Mouse (Mus musculus): ENCODE measurements around the gene Epgn. TPM values are rescaled to one million over a fixed set of nuclear protein-coding genes. Genes with fewer than 3 reads are reported as not detected.
A peak's percentile ranks its signal among the peaks of the same experiment; 100 is the strongest.

The Epgn gene
- total RNA-seq (2021) = under 1 TPM in 1 of 2 experiments, not detected in 1; 0.22 TPM
- long read RNA-seq, experiment 1 = 0 reads
- long read RNA-seq, experiment 2 = 0 reads

GRCm38 (mm10) chr5:91027164-91027563, at the start of gene Epgn:
TSS of gene Epgn (plus strand) at chr5:91027464.
- DNase-seq (ENCODE audit: low spot score in 2 of 2) = no peak

DNA sequence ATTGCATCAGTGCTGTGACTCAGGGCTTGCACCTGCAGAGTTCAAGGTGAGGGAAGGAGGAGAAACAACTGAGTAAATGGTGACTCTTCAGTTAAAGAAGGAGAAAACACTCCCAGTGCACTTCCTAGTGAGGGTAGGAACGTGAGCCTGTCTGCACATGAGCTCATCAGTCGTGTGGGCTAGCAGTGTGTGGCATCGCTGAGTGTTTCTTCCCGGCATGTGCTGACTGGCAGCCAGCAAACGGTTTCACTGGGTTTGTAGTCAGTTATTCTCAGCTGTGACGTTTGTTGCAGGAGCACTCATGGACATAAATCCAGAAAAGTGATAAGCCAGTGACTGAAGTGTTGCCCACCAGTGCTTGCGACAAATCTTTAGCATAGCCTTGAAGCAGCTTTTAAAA, 47.0 kb upstream of the Epgn start:
- no peak for DNase-seq (ENCODE audit: low spot score in 2 of 2)

GRCm38 (mm10) chr5:90987605-90988004, 39.7 kb upstream of the Epgn start:
- no peak for DNase-seq (ENCODE audit: low spot score in 2 of 2)

DNA sequence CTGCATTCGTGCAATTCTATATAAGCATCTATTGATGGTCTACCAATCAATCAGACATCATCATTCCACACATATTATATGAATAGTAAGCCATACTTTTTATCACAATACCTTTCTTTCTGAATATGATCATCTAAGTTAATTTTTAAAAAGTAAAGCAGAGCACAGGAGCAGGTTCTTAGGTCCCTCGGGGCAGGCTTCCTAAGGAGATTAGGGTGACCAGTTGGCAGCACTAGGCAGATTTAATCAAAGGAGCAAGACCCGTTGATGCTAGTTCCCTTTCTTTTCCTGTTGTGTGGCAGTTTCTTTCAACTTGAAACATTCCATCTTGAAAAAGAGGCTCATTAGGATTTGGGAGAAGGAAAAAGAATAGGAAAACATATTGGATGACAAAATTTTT, 39.1 kb upstream of the Epgn start:
- DNase-seq (ENCODE audit: low spot score in 2 of 2) = no peak

DNA sequence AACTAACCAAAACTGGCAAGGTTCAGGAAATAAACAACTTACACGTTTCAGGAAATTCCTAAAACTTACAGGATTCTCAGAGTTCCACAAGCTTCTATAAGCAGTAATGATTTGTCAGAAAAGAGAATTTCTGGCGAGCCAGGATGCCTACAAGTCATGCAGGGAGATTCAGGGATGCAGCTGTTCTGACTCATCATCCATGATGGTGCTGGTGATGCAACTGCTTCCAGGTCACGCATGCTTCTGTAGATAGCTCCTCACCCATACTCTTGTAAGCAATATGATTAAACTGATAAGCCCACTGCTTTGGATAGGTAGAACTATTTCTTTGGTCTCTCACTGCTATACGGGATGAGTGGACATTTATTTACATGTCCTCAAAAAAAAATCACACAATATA, 38.7 kb upstream of the Epgn start:
- no peak for DNase-seq (ENCODE audit: low spot score in 2 of 2)

DNA sequence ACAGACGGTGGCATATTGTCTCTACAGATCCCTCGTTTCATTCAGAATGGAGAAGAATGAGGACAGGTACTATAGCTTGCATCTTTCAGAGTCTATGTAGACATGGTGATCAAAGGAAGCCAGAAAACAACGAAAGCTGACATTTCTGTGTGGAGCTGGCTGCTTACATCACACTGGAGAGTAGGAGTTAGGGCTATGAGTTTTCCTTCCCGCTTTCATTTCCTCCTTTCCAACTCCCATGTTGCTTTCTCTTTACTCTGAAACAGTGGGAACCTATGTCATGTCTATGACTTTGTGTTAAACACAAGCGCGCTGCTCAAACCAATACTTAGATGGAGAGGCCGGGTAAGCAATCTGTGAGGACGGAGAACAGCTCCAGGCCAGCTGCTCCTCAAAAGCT, 27.3 kb upstream of the Epgn start:
- no peak for DNase-seq (ENCODE audit: low spot score in 2 of 2)

DNA sequence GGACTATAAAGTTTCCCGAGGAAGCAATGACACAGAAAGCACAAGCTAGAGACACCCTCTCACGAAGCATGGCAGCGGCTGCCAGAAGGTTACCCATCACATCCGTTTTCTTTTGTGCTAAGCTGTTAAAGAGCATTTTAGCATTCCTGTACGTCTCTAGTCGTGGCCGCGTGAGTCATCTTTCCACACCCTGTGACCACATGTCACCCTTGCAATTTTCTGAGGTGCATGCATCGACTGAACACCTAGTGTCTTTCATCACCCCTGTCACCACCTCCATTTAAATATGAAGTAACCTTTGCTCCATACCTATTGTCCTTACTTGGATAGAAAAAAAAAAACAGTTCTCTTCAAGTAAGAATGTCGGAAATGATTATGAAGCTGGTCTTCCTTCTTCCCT, 12.0 kb upstream of the Epgn start:
- DNase-seq (ENCODE audit: low spot score in 2 of 2) = no peak

- no peak for DNase-seq (ENCODE audit: low spot score in 2 of 2)
Measured at GRCm38 (mm10) chr5:91023114-91023513, 4.2 kb upstream of the Epgn start.

- no peak for DNase-seq (ENCODE audit: low spot score in 2 of 2)
Measured at GRCm38 (mm10) chr5:91027840-91028239, 576 bp downstream of the Epgn start.

GRCm38 (mm10) chr5:91030629-91031028, 3.4 kb downstream of the Epgn start:
- no peak for DNase-seq (ENCODE audit: low spot score in 2 of 2)

GRCm38 (mm10) chr5:91035341-91035740, 8.1 kb downstream of the Epgn start:
- no peak for DNase-seq (ENCODE audit: low spot score in 2 of 2)

DNA sequence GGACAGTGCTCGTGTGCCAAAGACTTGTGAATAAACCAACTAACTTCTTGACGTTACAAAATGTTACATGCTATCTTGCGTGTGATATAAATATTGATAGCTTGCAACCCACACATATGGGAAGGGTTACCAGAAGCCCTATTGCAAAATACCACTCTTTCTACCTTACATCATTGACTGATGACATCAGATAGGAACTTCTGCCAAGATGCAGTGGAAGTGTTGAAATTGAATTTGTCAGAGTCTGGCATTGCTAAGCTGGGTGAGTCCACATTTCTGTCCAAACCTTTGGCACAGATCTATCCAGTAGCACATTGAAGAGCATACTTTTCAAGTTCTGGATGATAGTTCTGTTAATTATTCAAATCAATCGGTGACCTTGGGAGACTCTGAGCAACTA, 9.4 kb downstream of the Epgn start:
- peak in 1 of 2 experiments; percentile 12 for DNase-seq (ENCODE audit: low spot score in 2 of 2)

DNA sequence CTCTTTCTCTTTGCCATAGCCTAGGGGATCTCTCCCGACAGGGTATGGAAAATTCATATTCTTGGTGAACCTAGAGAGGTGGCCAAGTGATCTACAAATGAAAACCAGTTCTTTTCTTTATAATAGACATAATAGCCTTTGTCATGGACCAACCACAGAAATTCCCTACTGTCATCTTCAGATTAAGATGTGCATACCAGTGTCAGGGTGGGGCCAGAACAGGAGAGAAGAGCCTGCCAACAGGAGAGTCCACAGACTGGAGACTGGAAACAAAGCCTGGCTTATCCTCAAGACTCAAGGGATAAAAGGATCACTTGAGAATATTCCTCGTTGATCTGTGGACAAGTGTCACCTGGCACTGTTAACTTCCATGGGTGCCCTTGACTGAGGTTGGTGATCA, 10.5 kb downstream of the Epgn start:
- DNase-seq (ENCODE audit: low spot score in 2 of 2) = no peak

- peak in 1 of 2 experiments; percentile 6 for DNase-seq (ENCODE audit: low spot score in 2 of 2)
Measured at GRCm38 (mm10) chr5:91038547-91038946, 11.3 kb downstream of the Epgn start.

GRCm38 (mm10) chr5:91038963-91039362, 11.7 kb downstream of the Epgn start:
- DNase-seq (ENCODE audit: low spot score in 2 of 2) = no peak

- no peak for DNase-seq (ENCODE audit: low spot score in 2 of 2)
Measured at GRCm38 (mm10) chr5:91047987-91048386, 20.7 kb downstream of the Epgn start.

DNA sequence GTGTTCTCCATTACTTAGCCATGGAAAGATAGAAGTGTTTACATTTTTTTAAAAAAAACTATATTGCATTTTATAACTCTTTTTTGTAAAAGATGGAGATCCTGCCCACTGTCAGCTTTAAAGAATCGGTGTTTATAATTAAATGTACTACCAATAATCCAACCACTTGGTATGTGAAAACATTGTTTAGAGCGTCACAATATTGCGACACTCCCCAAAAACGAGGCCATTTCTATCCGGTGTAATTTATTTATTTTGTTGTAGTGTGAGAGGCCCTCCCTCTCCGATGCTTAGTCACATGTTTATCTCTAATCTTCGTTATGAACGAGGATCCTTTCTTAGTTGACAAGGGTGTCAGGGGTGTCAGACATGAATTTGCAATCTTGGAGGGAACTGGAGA, 21.1 kb downstream of the Epgn start:
- DNase-seq (ENCODE audit: low spot score in 2 of 2) = no peak

DNA sequence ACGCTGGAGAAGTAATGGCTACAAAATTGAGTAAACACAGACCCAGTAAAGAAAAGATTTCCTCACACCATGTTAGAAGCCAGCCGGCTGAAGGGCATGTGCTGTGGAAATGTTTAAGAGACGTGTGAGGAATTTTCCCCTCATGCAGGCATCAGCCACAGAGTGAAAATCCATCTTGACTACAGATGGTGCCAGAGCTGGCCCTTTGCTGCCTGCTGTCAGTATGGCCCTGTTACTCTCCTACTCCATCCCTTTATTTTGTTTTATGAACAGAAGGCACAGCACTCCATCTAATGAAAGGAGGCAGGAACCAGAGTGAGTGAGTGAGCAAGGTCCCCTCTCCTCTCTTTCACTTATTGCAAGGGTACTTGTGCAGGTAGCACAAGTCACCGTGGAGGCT, 45.1 kb downstream of the Epgn start:
- DNase-seq (ENCODE audit: low spot score in 2 of 2) = no peak

DNA sequence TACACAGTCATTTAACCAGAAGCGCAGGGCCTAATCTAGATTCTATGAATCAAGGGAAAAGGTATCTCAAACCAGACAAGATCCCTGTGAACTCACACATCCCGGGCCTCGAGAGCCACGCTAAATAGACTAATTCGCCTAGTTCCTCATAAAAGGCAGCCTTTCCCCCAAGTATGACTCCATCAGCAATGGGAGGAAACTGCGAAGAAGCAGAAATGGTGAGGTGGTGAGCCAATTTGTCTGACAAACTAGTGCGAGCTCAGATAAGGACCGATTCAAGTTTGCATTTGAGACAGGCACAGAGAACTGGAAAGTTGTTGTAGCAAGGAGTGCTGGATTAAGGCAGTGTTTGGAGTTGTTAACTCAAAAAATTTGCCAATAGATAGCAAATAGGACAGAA, 46.4 kb downstream of the Epgn start:
- DNase-seq (ENCODE audit: low spot score in 2 of 2) = no peak

- no peak for DNase-seq (ENCODE audit: low spot score in 2 of 2)
Measured at GRCm38 (mm10) chr5:91074026-91074425, 46.8 kb downstream of the Epgn start.

GRCm38 (mm10) chr5:91074450-91074950, 47.2 kb downstream of the Epgn start, which contains the start of gene Ereg:
TSS of gene Ereg (plus strand) at chr5:91074622.
- no peak for DNase-seq (ENCODE audit: low spot score in 2 of 2)

GRCm38 (mm10) chr5:91075021-91075420, 47.8 kb downstream of the Epgn start:
- DNase-seq (ENCODE audit: low spot score in 2 of 2) = no peak

DNA sequence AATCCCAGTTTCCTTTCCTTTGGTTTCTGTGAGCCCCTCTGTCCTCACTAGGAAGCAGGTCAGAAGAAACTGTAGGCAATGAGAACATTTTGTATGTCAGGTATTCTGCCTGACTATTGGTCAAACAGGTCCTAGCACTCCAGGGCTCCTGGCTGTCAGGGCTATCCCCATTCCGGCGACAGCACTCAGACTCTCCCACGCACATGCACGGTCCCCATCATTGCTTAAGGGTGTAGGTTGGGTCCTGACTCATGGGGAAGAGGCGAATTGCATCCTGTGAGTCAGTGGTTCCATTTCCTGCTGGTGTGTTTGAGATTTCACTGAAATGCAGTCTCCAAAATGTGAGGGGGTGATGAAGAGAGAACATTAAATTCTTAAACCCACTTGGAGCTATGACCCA, 55.8 kb downstream of the Epgn start:
- DNase-seq (ENCODE audit: low spot score in 2 of 2) = no peak

Data from adrenal gland, adult 18-20 months (tissue).